Mouse (Mus musculus) adrenal gland, postnatal 4 days (tissue): ENCODE measurements around the gene Mov10. TPM values are rescaled to one million over a fixed set of nuclear protein-coding genes. Genes with fewer than 3 reads are reported as not detected.

ENCODE experiments used
- total RNA-seq, 2 experiments: library from RNA; stranded (reverse); gene quantifications; 2 replicates each; pipeline ENCODE4 v1.2.3; 2021

Mov10 gene
- total RNA-seq, 2 experiments from 2014 or later, result 49.0 to 52.8 TPM

Other genes with a start within 250 kb of the Mov10 start
- 10 to 100 TPM; 57.6 to 63.5 TPM for gene Slc16a1, start 179.9 kb downstream of the Mov10 start, total RNA-seq
- gene Ppm1j, start 37.5 kb downstream of the Mov10 start, total RNA-seq, result 1 to 10 TPM; 8.8 to 9.2 TPM
- 1 to 10 TPM; 1.2 to 1.3 TPM for gene Fam19a3, start 36.7 kb downstream of the Mov10 start, total RNA-seq
- gene Rhoc, start 30.2 kb downstream of the Mov10 start, total RNA-seq, result 100 to 1,000 TPM; 190 to 195 TPM
- gene St7l, start 45.4 kb upstream of the Mov10 start, total RNA-seq, result 10 to 100 TPM; 32.3 to 33.1 TPM
- gene Capza1, start 45.9 kb upstream of the Mov10 start, total RNA-seq, result 10 to 100 TPM; 94.3 to 96.4 TPM
- 10 to 100 TPM; 11.4 to 12.6 TPM for gene Wnt2b, start 143.4 kb upstream of the Mov10 start, total RNA-seq
- gene Cttnbp2nl, start 234.6 kb upstream of the Mov10 start, total RNA-seq, result 10 to 100 TPM; 26.6 to 32.0 TPM
- gene 4930564D02Rik, start 248.3 kb upstream of the Mov10 start, total RNA-seq, result not detected